Mouse (Mus musculus): ENCODE results near the gene Zfp976.
"Not testable (repeated sequence)": the region's sequence is repeated elsewhere in the genome, so short reads cannot be mapped to it uniquely, and the experiment has no call there.

Gene Zfp976

DNA sequence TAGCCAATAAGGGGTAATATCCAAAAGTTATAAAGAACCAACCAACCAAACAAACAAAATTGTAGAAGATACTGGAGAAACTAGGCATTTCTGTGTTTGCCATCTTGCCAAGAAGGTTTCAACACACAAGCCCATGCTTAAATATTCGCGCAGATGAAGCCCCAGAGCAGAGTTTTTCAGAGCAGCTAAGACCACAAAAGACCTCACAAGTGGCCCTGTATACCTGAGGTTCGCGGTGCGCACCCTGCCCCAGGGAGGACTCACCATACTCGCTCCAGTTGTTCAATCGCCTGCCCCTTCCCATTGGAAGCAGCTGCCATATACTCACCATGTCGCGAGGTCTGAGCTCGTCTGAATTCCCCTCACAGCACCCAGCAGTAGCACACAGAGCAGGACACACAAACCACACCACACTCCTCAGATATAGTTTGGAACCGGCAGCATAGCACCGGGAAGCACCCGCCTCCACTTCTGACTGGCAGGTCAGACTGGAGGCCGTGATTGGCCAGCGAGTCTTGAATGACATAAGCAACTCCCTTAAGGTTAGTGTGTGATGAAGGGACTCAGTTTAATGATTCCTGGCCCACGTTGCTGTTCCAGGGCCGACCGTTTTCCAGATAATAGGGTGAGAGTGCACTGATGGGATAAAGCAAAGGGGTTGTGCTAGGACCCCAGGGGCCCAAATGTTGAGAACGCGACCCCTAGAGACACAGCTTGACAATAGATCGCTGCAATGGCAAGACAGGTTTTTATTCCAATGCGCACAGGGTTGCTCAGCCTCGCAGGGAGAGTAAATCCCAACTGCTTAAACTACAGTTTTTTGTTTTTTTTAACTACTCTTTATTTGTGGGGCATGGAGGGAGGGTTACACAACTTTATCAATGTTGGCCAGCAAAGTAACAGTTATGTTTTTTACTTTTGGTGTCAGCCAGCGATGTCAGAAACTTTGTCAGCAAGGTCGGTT, at the start of gene Zfp976:
Gene Zfp976, minus strand, starts transcription at position 437 of the 964 bp plus-strand sequence.
- DNase-seq, result peak; percentile 51 to 73

- DNase-seq, result not testable (repeated sequence)
These were observed 37.7 kb upstream of the Zfp976 start for GRCm38 (mm10) chr7:42680081-42680480.

GRCm38 (mm10) chr7:42679646-42680045, 37.3 kb upstream of the Zfp976 start:
- DNase-seq, result not testable (repeated sequence)

DNA sequence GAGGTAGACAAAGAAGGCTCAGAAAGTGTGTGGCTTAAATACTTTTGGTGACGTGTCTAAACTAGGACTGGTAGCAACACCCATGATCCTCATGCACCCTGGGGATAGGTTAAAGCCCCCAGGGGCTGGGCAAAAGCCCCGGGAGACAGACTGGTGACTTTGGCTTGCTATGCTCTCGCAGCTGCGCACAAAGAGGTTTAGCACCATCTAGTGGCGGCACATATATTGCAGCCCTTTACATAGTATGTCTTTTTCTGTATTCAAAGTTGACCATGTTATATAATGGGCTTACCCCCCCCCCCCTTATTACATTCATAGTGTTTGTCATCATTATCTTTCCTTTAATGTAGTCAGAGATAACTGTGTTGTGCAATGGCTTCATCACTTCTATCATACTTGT, 17.8 kb upstream of the Zfp976 start:
- not testable (repeated sequence) for DNase-seq

DNA sequence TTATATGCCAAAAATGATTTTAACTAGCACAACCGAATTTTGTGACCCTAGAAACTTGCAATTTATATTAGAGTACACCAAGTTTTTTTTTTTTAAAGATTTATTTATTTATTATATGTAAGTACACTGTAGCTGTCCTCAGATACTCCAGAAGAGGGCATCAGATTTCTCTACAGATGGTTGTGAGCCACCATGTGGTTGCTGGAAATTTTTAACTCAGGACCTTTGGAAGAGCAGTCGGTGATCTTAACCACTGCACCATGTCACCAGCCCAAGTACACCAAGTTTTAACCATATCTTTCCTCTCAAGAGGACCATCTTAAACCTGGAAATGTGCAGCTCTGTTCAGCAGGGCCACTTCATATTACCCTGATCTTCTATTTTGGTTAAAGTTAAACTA, 12.8 kb upstream of the Zfp976 start:
- DNase-seq, result not testable (repeated sequence)

DNA sequence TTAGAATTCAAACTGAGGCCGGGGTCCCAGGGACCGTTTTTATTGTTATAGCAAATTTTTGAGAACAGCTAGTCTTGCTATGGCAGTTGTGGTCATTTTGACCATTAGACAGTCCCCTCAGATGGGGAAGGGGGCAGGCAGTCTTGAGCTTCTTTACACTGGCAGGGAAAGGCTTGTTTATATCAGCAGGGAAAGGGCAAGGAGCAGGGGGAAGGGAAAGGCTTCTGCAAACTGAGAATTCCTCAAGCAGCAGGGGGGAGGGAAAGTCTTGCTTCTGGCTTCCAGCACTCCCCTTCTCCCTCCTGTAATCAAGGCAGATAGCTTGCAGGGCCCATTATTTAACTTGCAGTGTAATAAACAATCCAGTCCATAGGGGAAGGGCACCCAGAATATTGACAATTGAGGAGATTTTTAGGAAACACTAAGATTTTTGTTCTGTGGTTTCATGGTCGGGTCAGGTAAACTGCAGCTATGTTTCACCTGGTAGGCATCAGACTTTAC, 782 bp upstream of the Zfp976 start:
- DNase-seq, result not testable (repeated sequence)

DNA sequence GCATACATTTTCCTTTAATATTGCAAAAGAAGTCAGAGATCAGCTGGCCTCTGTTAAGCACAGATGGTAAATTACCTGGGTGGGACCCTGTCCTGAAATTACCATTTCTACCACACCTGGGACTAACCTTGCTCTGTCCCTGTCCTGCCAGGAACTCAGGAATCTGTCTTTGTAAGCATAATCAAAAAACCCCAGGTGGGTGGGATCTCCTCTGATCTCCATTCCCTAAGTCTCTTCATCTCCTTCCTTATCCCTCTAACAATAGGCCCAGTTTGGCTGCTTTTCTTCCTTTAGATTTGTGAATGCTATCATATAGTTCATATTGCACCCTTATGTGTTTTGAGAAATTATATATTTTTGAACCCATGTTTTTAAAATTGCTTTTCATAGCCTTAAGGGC, 11.4 kb downstream of the Zfp976 start:
- not testable (repeated sequence) for DNase-seq

DNA sequence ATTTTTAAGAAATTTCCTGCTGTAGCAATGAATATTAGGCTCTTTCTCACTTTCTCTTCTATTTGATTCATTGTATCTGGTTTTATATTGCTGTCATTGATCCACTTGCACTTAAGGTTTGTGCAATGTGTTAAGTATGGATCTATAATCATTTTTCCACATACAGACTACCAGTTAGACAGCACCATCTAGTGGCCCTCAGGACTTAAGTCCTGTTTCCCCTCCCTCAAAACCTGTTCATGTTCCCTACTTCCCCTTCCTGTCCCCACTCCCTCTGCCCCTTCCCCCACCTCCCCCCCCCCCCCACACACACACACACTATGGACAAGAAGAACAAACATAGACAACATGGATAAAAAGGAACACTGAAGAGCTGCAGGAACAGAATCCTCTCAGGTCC, 46.7 kb downstream of the Zfp976 start:
- DNase-seq, result not testable (repeated sequence)

- not testable (repeated sequence) for DNase-seq
These were observed 50.0 kb downstream of the Zfp976 start, which contains the start of gene Zfp977 for GRCm38 (mm10) chr7:42592413-42592812. Gene Zfp977, minus strand, starts transcription at chr7:42592547.

GRCm38 (mm10) chr7:42591311-42591710, 51.1 kb downstream of the Zfp976 start:
- DNase-seq, result not testable (repeated sequence)

GRCm38 (mm10) chr7:42578488-42578887, 63.9 kb downstream of the Zfp976 start, which contains the start of gene Gm21028:
Gene Gm21028, minus strand, starts transcription at chr7:42578588.
- no peak for DNase-seq
